Mouse (Mus musculus) right cerebral cortex, postnatal 4 days (tissue): ENCODE measurements around the gene Usp12.
A peak's percentile ranks its signal among the peaks of the same experiment; 100 is the strongest.

Experiments used
- DNase-seq: peaks from one replicate; pipeline ENCODE4 v3.0.0-alpha.2; 2022

Gene Usp12

GRCm38 (mm10) chr5:146794853-146795252 lies at the start of gene Usp12:
Gene Usp12, minus strand, starts transcription at chr5:146795006.
- DNase-seq, result peak; percentile 97

GRCm38 (mm10) chr5:146844301-146844941 lies 49.6 kb upstream of the Usp12 start:
- no peak for DNase-seq

- DNase-seq, result no peak
Observed at GRCm38 (mm10) chr5:146841996-146842395, 47.2 kb upstream of the Usp12 start.

GRCm38 (mm10) chr5:146841301-146841700 lies 46.5 kb upstream of the Usp12 start:
- no peak for DNase-seq

GRCm38 (mm10) chr5:146840422-146840821 lies 45.6 kb upstream of the Usp12 start:
- no peak for DNase-seq

GRCm38 (mm10) chr5:146839760-146840159 lies 45.0 kb upstream of the Usp12 start:
- no peak for DNase-seq

GRCm38 (mm10) chr5:146838836-146839648 lies 44.2 kb upstream of the Usp12 start:
- DNase-seq, result no peak

GRCm38 (mm10) chr5:146837967-146838720 lies 43.3 kb upstream of the Usp12 start:
- no peak for DNase-seq

GRCm38 (mm10) chr5:146834959-146835358 lies 40.2 kb upstream of the Usp12 start:
- DNase-seq, result no peak

GRCm38 (mm10) chr5:146833673-146834201 lies 38.9 kb upstream of the Usp12 start:
- DNase-seq, result no peak

GRCm38 (mm10) chr5:146832769-146833448 lies 38.1 kb upstream of the Usp12 start, which contains the start of gene Rpl21:
Gene Rpl21, plus strand, starts transcription at chr5:146832890.
- DNase-seq, result peak; percentile 90

- no peak for DNase-seq
Observed at GRCm38 (mm10) chr5:146832435-146832768, 37.6 kb upstream of the Usp12 start.

GRCm38 (mm10) chr5:146829528-146829927 lies 34.7 kb upstream of the Usp12 start:
- no peak for DNase-seq

- DNase-seq, result no peak
Observed at GRCm38 (mm10) chr5:146823005-146823404, 28.2 kb upstream of the Usp12 start.

GRCm38 (mm10) chr5:146818906-146819623 lies 24.3 kb upstream of the Usp12 start:
- no peak for DNase-seq

- no peak for DNase-seq
Observed at GRCm38 (mm10) chr5:146817583-146817982, 22.8 kb upstream of the Usp12 start.

GRCm38 (mm10) chr5:146815394-146815793 lies 20.6 kb upstream of the Usp12 start:
- DNase-seq, result no peak

- DNase-seq, result no peak
Observed at GRCm38 (mm10) chr5:146813421-146813820, 18.6 kb upstream of the Usp12 start.

- no peak for DNase-seq
Observed at GRCm38 (mm10) chr5:146812866-146813265, 18.1 kb upstream of the Usp12 start.

GRCm38 (mm10) chr5:146809951-146810350 lies 15.1 kb upstream of the Usp12 start:
- no peak for DNase-seq

- no peak for DNase-seq
Observed at GRCm38 (mm10) chr5:146806004-146806430, 11.2 kb upstream of the Usp12 start.

GRCm38 (mm10) chr5:146798031-146798430 lies 3.2 kb upstream of the Usp12 start:
- no peak for DNase-seq
